Mouse (Mus musculus): ENCODE measurements around the gene Ppp1r13b.

The Ppp1r13b gene

GRCm38 (mm10) chr12:111916514-111917217 lies 8.8 kb upstream of the Ppp1r13b start:
- no peak for DNase-seq

- DNase-seq, result no peak
Measured at GRCm38 (mm10) chr12:111915781-111916180, 7.9 kb upstream of the Ppp1r13b start.

GRCm38 (mm10) chr12:111914031-111914430 lies 6.1 kb upstream of the Ppp1r13b start:
- DNase-seq, result peak; percentile 44

- DNase-seq, result no peak
Measured at GRCm38 (mm10) chr12:111912802-111913201, 4.9 kb upstream of the Ppp1r13b start.

GRCm38 (mm10) chr12:111911796-111912195 lies 3.9 kb upstream of the Ppp1r13b start:
- no peak for DNase-seq

- DNase-seq, result no peak
Measured at GRCm38 (mm10) chr12:111911171-111911760, 3.4 kb upstream of the Ppp1r13b start.

- no peak for DNase-seq
Measured at GRCm38 (mm10) chr12:111908997-111909550, 1.2 kb upstream of the Ppp1r13b start.

GRCm38 (mm10) chr12:111907421-111907891 lies 454 bp downstream of the Ppp1r13b start:
- peak; percentile 80 for DNase-seq

- no peak for DNase-seq
Measured at GRCm38 (mm10) chr12:111906309-111906875, 1.5 kb downstream of the Ppp1r13b start.

- no peak for DNase-seq
Measured at GRCm38 (mm10) chr12:111902488-111902887, 5.4 kb downstream of the Ppp1r13b start.

GRCm38 (mm10) chr12:111901105-111901875 lies 6.6 kb downstream of the Ppp1r13b start:
- peak; percentile 30 for DNase-seq

- DNase-seq, result no peak
Measured at GRCm38 (mm10) chr12:111899646-111900045, 8.3 kb downstream of the Ppp1r13b start.

- no peak for DNase-seq
Measured at GRCm38 (mm10) chr12:111898686-111899085, 9.2 kb downstream of the Ppp1r13b start.

- peak; percentile 85 for DNase-seq
Measured at GRCm38 (mm10) chr12:111896908-111897661, 10.8 kb downstream of the Ppp1r13b start.

GRCm38 (mm10) chr12:111894082-111894481 lies 13.8 kb downstream of the Ppp1r13b start:
- DNase-seq, result peak; percentile 81

GRCm38 (mm10) chr12:111892981-111893380 lies 14.9 kb downstream of the Ppp1r13b start:
- DNase-seq, result no peak

- DNase-seq, result no peak
Measured at GRCm38 (mm10) chr12:111891800-111892199, 16.1 kb downstream of the Ppp1r13b start.

- DNase-seq, result peak; percentile 12
Measured at GRCm38 (mm10) chr12:111889251-111889650, 18.7 kb downstream of the Ppp1r13b start.

- no peak for DNase-seq
Measured at GRCm38 (mm10) chr12:111888303-111888864, 19.5 kb downstream of the Ppp1r13b start.

GRCm38 (mm10) chr12:111887005-111887404 lies 20.9 kb downstream of the Ppp1r13b start:
- DNase-seq, result no peak

- DNase-seq, result no peak
Measured at GRCm38 (mm10) chr12:111882852-111883251, 25.1 kb downstream of the Ppp1r13b start.

- no peak for DNase-seq
Measured at GRCm38 (mm10) chr12:111882022-111882421, 25.9 kb downstream of the Ppp1r13b start.
